Mouse (Mus musculus): ENCODE measurements around the gene Eif2s3x. TPM values are rescaled to one million over a fixed set of nuclear protein-coding genes. Genes with fewer than 3 reads are reported as not detected.
"Not testable (repeated sequence)": the region's sequence is repeated elsewhere in the genome, so short reads cannot be mapped to it uniquely, and the experiment has no call there.

Eif2s3x gene
- polyA plus RNA-seq, 1 experiment, result 285 TPM

- H3K27ac ChIP-seq (ENCODE audit: insufficient read depth, low read length), result no peak overlapping the region
- H3K36me3 ChIP-seq (ENCODE audit: control insufficient read depth, insufficient read depth, low read length, poor library complexity, severe bottlenecking), result no peaks in the 10 kb centered on the region
- no peak for TF ChIP-seq CTCF (IDR thresholded peaks at IDR 0.05; ENCODE audit: low read depth, low read length)
- 0 out of 2 replicates have a peak overlapping the region, but pooled peaks have one; percentile 65 for H3K9ac ChIP-seq (ENCODE audit: low read depth, poor library complexity, severe bottlenecking)
- peaks cover 1% of the 10 kb centered on the region for H3K4me1 ChIP-seq (ENCODE audit: control insufficient read depth, insufficient read depth, low read length)
- peaks cover 5% of the 10 kb centered on the region for H3K27me3 ChIP-seq (ENCODE audit: control insufficient read depth, insufficient read depth, low read length, poor library complexity, severe bottlenecking)
- no peaks in the 10 kb centered on the region for H3K9me3 ChIP-seq (replicated peaks; ENCODE audit: control insufficient read depth, insufficient read depth, low read length, poor library complexity, severe bottlenecking)
- H3K4me3 ChIP-seq (ENCODE audit: low read depth, low read length), result no peak overlapping the region
These were observed 20.8 kb upstream of the Eif2s3x start for GRCm38 (mm10) chrX:94233432-94233831.

GRCm38 (mm10) chrX:94213384-94213783 is 722 bp upstream of the Eif2s3x start:
- Histone ChIP-seq H3K36me3 (ENCODE audit: control insufficient read depth, insufficient read depth, low read length, poor library complexity, severe bottlenecking) (peaks cover 19% of the 10 kb centered on the region), H3K4me1 (ENCODE audit: control insufficient read depth, insufficient read depth, low read length) (no peaks in the 10 kb centered on the region), H3K9me3 (replicated peaks; ENCODE audit: control insufficient read depth, insufficient read depth, low read length, poor library complexity, severe bottlenecking) (no peaks in the 10 kb centered on the region), H3K9ac (ENCODE audit: low read depth, poor library complexity, severe bottlenecking) (peak overlapping the region; percentile 87), H3K4me3 (ENCODE audit: low read depth, low read length) (peak overlapping the region; percentile 99), H3K27ac (ENCODE audit: insufficient read depth, low read length) (peak overlapping the region; percentile 49), H3K27me3 (ENCODE audit: control insufficient read depth, insufficient read depth, low read length, poor library complexity, severe bottlenecking) (no peaks in the 10 kb centered on the region)
- no peak for TF ChIP-seq CTCF (IDR thresholded peaks at IDR 0.05; ENCODE audit: low read depth, low read length)
- TF ChIP-seq EP300 (IDR thresholded peaks at IDR 0.05; ENCODE audit: insufficient read depth, low read depth, low read length), result no peak
- no peak for TF ChIP-seq POLR2A (IDR thresholded peaks at IDR 0.05; ENCODE audit: insufficient read depth, low read length)

- Histone ChIP-seq H3K9ac (ENCODE audit: low read depth, poor library complexity, severe bottlenecking) (peak overlapping the region; percentile 87), H3K9me3 (replicated peaks; ENCODE audit: control insufficient read depth, insufficient read depth, low read length, poor library complexity, severe bottlenecking) (no peaks in the 10 kb centered on the region)
- TF ChIP-seq POLR2A (IDR thresholded peaks at IDR 0.05; ENCODE audit: insufficient read depth, low read length) (no peak), CTCF (IDR thresholded peaks at IDR 0.05; ENCODE audit: low read depth, low read length) (no peak)
These were observed 432 bp downstream of the Eif2s3x start for GRCm38 (mm10) chrX:94212264-94212596.

GRCm38 (mm10) chrX:94197789-94198188 is 14.9 kb downstream of the Eif2s3x start:
- Histone ChIP-seq H3K4me3 (ENCODE audit: low read depth, low read length) (no peak overlapping the region), H3K9me3 (replicated peaks; ENCODE audit: control insufficient read depth, insufficient read depth, low read length, poor library complexity, severe bottlenecking) (no peaks in the 10 kb centered on the region), H3K36me3 (ENCODE audit: control insufficient read depth, insufficient read depth, low read length, poor library complexity, severe bottlenecking) (peaks cover 46% of the 10 kb centered on the region), H3K4me1 (ENCODE audit: control insufficient read depth, insufficient read depth, low read length) (no peaks in the 10 kb centered on the region), H3K9ac (ENCODE audit: low read depth, poor library complexity, severe bottlenecking) (no peak overlapping the region), H3K27me3 (ENCODE audit: control insufficient read depth, insufficient read depth, low read length, poor library complexity, severe bottlenecking) (no peaks in the 10 kb centered on the region), H3K27ac (ENCODE audit: insufficient read depth, low read length) (no peak overlapping the region)
- no peak for TF ChIP-seq EP300 (IDR thresholded peaks at IDR 0.05; ENCODE audit: insufficient read depth, low read depth, low read length)
- TF ChIP-seq CTCF (IDR thresholded peaks at IDR 0.05; ENCODE audit: low read depth, low read length), result peak; percentile 36

More at GRCm38 (mm10) chrX:94212264-94212596, 432 bp downstream of the Eif2s3x start:
- peak overlapping the region; percentile 99 for H3K4me3 ChIP-seq (ENCODE audit: low read depth, low read length)
- no peak overlapping the region for H3K27ac ChIP-seq (ENCODE audit: insufficient read depth, low read length)
- no peaks in the 10 kb centered on the region for H3K27me3 ChIP-seq (ENCODE audit: control insufficient read depth, insufficient read depth, low read length, poor library complexity, severe bottlenecking)
- peaks cover 30% of the 10 kb centered on the region for H3K36me3 ChIP-seq (ENCODE audit: control insufficient read depth, insufficient read depth, low read length, poor library complexity, severe bottlenecking)
- no peaks in the 10 kb centered on the region for H3K4me1 ChIP-seq (ENCODE audit: control insufficient read depth, insufficient read depth, low read length)

GRCm38 (mm10) chrX:94193901-94194300 is 18.8 kb downstream of the Eif2s3x start:
- peak; percentile 10 for TF ChIP-seq CTCF (IDR thresholded peaks at IDR 0.05; ENCODE audit: low read depth, low read length)
- not testable (repeated sequence) for H3K4me1 ChIP-seq (ENCODE audit: control insufficient read depth, insufficient read depth, low read length); H3K4me3 ChIP-seq (ENCODE audit: low read depth, low read length); H3K9ac ChIP-seq (ENCODE audit: low read depth, poor library complexity, severe bottlenecking); H3K9me3 ChIP-seq (replicated peaks; ENCODE audit: control insufficient read depth, insufficient read depth, low read length, poor library complexity, severe bottlenecking); H3K27me3 ChIP-seq (ENCODE audit: control insufficient read depth, insufficient read depth, low read length, poor library complexity, severe bottlenecking); H3K27ac ChIP-seq (ENCODE audit: insufficient read depth, low read length)
- H3K36me3 ChIP-seq (ENCODE audit: control insufficient read depth, insufficient read depth, low read length, poor library complexity, severe bottlenecking), result peaks cover 36% of the 10 kb centered on the region

DNA sequence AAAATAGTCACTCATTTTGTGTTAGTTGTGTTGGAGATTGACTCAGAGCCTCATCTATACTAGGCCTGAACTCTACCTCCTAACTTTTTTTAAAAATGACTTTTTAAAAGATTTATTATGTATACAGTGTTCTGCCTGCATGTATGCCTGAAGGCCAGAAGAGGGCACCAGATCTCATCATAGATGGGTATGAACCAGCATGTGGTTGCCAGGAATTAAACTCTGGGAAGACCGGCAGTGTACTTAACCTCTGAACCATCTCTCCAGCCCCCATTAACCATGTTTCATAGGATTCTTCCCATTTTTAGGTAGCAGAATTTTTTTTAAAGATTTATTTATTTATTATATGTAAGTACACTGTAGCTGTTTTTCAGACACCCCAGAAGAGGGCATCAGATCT is 27.5 kb downstream of the Eif2s3x start:
- TF ChIP-seq CTCF (IDR thresholded peaks at IDR 0.05; ENCODE audit: low read depth, low read length), result no peak
- no peak for TF ChIP-seq POLR2A (IDR thresholded peaks at IDR 0.05; ENCODE audit: insufficient read depth, low read length)
- TF ChIP-seq EP300 (IDR thresholded peaks at IDR 0.05; ENCODE audit: insufficient read depth, low read depth, low read length), result no peak
- no peak overlapping the region for H3K4me3 ChIP-seq (ENCODE audit: low read depth, low read length)
- H3K27ac ChIP-seq (ENCODE audit: insufficient read depth, low read length), result no peak overlapping the region
- H3K4me1 ChIP-seq (ENCODE audit: control insufficient read depth, insufficient read depth, low read length), result no peaks in the 10 kb centered on the region
- no peak overlapping the region for H3K9ac ChIP-seq (ENCODE audit: low read depth, poor library complexity, severe bottlenecking)
- no peaks in the 10 kb centered on the region for H3K36me3 ChIP-seq (ENCODE audit: control insufficient read depth, insufficient read depth, low read length, poor library complexity, severe bottlenecking)
- H3K9me3 ChIP-seq (replicated peaks; ENCODE audit: control insufficient read depth, insufficient read depth, low read length, poor library complexity, severe bottlenecking), result no peaks in the 10 kb centered on the region
- no peaks in the 10 kb centered on the region for H3K27me3 ChIP-seq (ENCODE audit: control insufficient read depth, insufficient read depth, low read length, poor library complexity, severe bottlenecking)

Measured in ES-Bruce4 (cell line).